Mouse (Mus musculus) forebrain, embryonic 14.5 days (tissue): ENCODE results near the gene Sept14. TPM values are rescaled to one million over a fixed set of nuclear protein-coding genes. Genes with fewer than 3 reads are reported as not detected.

Experiments used
- ATAC-seq: fragments of 200-750 bp; cut with Nextera tagmentation; 2 replicates; pipeline ENCODE4 v1.8.0; 2017; ENCODE audit warnings: mild to moderate bottlenecking, moderate library complexity
- DNase-seq: peaks from one replicate; pipeline ENCODE4 v3.0.0-alpha.2; 2015; ENCODE audit warnings: low spot score
- H3K27ac ChIP-seq: fragments of 300-500 bp; sonication (generic); 2 replicates; pipeline ENCODE4 v1.5.1; 2014; ENCODE audit warnings: low read depth, mild to moderate bottlenecking, control low read depth, low read length, moderate library complexity
- H3K27me3 ChIP-seq: fragments of 300-500 bp; sonication (generic); replicated peaks from 2 replicates; pipeline ENCODE4 v1.6.1; 2014; ENCODE audit warnings: low read length, control low read depth, mixed read lengths; ENCODE audit not compliant: control insufficient read depth, insufficient read depth
- H3K36me3 ChIP-seq: fragments of 300-500 bp; sonication (generic); 2 replicates; pipeline ENCODE4 v1.6.1; 2014; ENCODE audit warnings: low read length, control low read depth; ENCODE audit not compliant: control insufficient read depth, insufficient read depth
- H3K4me1 ChIP-seq: fragments of 300-500 bp; sonication (generic); 2 replicates; pipeline ENCODE4 v1.6.1; 2014; ENCODE audit warnings: antibody characterized with exemption, low read length, control low read depth; ENCODE audit not compliant: control insufficient read depth, insufficient read depth
- H3K4me2 ChIP-seq: fragments of 300-500 bp; sonication (generic); 2 replicates; pipeline ENCODE4 v1.6.1; 2014; ENCODE audit warnings: mild to moderate bottlenecking, control low read depth, low read length
- H3K4me3 ChIP-seq: fragments of 300-500 bp; sonication (generic); 2 replicates; pipeline ENCODE4 v1.5.1; 2014; ENCODE audit warnings: low read depth, low read length, control low read depth
- H3K9ac ChIP-seq: fragments of 300-500 bp; sonication (generic); 2 replicates; pipeline ENCODE4 v1.6.1; 2014; ENCODE audit warnings: mild to moderate bottlenecking, low read length, control low read depth, moderate library complexity
- H3K9me3 ChIP-seq: fragments of 300-500 bp; sonication (generic); replicated peaks from 2 replicates; pipeline ENCODE4 v1.6.1; 2016; ENCODE audit warnings: low read length, control low read depth, mixed read lengths; ENCODE audit not compliant: control insufficient read depth
- WGBS: fragments of 180-500 bp; shearing (Covaris S2); extraction: QIAGEN DNeasy Blood & Tissue Kit; methylation state at CpG from one replicate; pipeline ENCODE4 v1.1.7; 2014; 5-methylcytosine and 5-hydroxymethylcytosine counted together
- polyA plus RNA-seq: library from polyadenylated mRNA; unstranded; fragments of >200 nt; fragmentation: Nextera tagmentation; extraction: Ambion mirVana; gene quantifications from 2 replicates; pipeline ENCODE4 v1.2.1, GENCODE M21; 2014

The Sept14 gene
- polyA plus RNA-seq, 1 experiment from 2014 or later, result not detected

GRCm38 (mm10) chr5:129657931-129658330, 50.4 kb downstream of the Sept14 start:
- H3K9me3 ChIP-seq, result no peaks in the 10 kb centered on the region
- H3K4me3 ChIP-seq, result no peak overlapping the region
- ATAC-seq (no peak), DNase-seq (no peak)
- no peak overlapping the region for H3K4me2 ChIP-seq
- H3K36me3 ChIP-seq, result peaks cover 44% of the 10 kb centered on the region
- 94% methylated on average over 15 of the region's 15 CpGs for WGBS
- no peaks in the 10 kb centered on the region for H3K27me3 ChIP-seq
- no peak overlapping the region for H3K9ac ChIP-seq
- no peaks in the 10 kb centered on the region for H3K4me1 ChIP-seq
- no peak overlapping the region for H3K27ac ChIP-seq

GRCm38 (mm10) chr5:129657016-129657415, 51.3 kb downstream of the Sept14 start:
- Histone ChIP-seq H3K4me2 (no peak overlapping the region), H3K36me3 (peaks cover 44% of the 10 kb centered on the region), H3K4me3 (no peak overlapping the region), H3K9me3 (no peaks in the 10 kb centered on the region), H3K27ac (no peak overlapping the region), H3K4me1 (no peaks in the 10 kb centered on the region), H3K9ac (no peak overlapping the region), H3K27me3 (no peaks in the 10 kb centered on the region)
- no peak for ATAC-seq
- no peak for DNase-seq
- 99% methylated on average over 10 of the region's 10 CpGs for WGBS

- DNase-seq, result no peak
- Histone ChIP-seq H3K4me1 (no peaks in the 10 kb centered on the region), H3K27ac (no peak overlapping the region), H3K36me3 (no peaks in the 10 kb centered on the region), H3K27me3 (no peaks in the 10 kb centered on the region), H3K4me2 (no peak overlapping the region), H3K9ac (no peak overlapping the region), H3K4me3 (no peak overlapping the region), H3K9me3 (no peaks in the 10 kb centered on the region)
- no peak for ATAC-seq
- 95% methylated on average over 5 of the region's 5 CpGs for WGBS
These were observed 57.5 kb downstream of the Sept14 start for GRCm38 (mm10) chr5:129650858-129651257.

Other genes with a start within 250 kb of the Sept14 start
- gene Sfswap, start 207.3 kb downstream of the Sept14 start, polyA plus RNA-seq, result 37.7 and 47.9 TPM in 2 replicates
- 7.9 and 9.8 TPM in 2 replicates for gene Mmp17, start 124.3 kb downstream of the Sept14 start, polyA plus RNA-seq
- gene Zfp11, start 38.4 kb downstream of the Sept14 start, polyA plus RNA-seq, result 5.3 and 7.8 TPM in 2 replicates
- 231 and 240 TPM in 2 replicates for gene Mrps17, start 7.0 kb upstream of the Sept14 start, polyA plus RNA-seq
- 78.9 and 79.4 TPM in 2 replicates for gene Nipsnap2, start 16.6 kb upstream of the Sept14 start, polyA plus RNA-seq
- 47.2 and 61.2 TPM in 2 replicates for gene Psph, start 78.9 kb upstream of the Sept14 start, polyA plus RNA-seq
- 22.1 and 25.9 TPM in 2 replicates for gene Sumf2, start 138.5 kb upstream of the Sept14 start, polyA plus RNA-seq
- 1,049 and 1,237 TPM in 2 replicates for gene Chchd2, start 179.0 kb upstream of the Sept14 start, polyA plus RNA-seq
- gene Zbed5, start 187.2 kb upstream of the Sept14 start, polyA plus RNA-seq, result 14.9 and 22.3 TPM in 2 replicates
- gene Phkg1, start 190.0 kb upstream of the Sept14 start, polyA plus RNA-seq, result 0.09 and 0.11 TPM in 2 replicates
- 3.8 and 5.6 TPM in 2 replicates for gene Nupr1l, start 200.0 kb upstream of the Sept14 start, polyA plus RNA-seq
- gene Vkorc1l1, start 233.5 kb upstream of the Sept14 start, polyA plus RNA-seq, result 21.1 and 28.5 TPM in 2 replicates